Mouse (Mus musculus): ENCODE measurements around the gene Fzd2.

Fzd2 gene

DNA sequence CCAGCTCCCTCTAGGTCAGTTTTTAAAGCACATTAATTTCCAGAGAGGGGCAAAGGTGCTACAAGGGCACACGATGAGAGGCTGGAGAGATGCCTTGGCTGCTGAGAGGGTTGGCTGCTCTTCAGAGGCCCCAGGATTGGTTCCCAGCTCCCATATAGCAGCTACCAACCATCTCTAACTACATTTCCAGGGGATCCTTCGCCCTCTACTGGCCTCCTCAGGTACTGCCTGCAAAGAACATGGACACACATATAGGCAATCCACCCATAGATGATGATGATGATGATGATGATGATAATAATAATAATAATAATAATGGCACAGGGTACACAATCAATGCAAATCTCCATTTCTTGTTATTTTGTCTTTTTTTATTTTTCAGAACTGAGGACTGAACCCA is 15.3 kb downstream of the Fzd2 start:
- DNase-seq (ENCODE audit: low spot score in 2 of 2), result no peak

DNA sequence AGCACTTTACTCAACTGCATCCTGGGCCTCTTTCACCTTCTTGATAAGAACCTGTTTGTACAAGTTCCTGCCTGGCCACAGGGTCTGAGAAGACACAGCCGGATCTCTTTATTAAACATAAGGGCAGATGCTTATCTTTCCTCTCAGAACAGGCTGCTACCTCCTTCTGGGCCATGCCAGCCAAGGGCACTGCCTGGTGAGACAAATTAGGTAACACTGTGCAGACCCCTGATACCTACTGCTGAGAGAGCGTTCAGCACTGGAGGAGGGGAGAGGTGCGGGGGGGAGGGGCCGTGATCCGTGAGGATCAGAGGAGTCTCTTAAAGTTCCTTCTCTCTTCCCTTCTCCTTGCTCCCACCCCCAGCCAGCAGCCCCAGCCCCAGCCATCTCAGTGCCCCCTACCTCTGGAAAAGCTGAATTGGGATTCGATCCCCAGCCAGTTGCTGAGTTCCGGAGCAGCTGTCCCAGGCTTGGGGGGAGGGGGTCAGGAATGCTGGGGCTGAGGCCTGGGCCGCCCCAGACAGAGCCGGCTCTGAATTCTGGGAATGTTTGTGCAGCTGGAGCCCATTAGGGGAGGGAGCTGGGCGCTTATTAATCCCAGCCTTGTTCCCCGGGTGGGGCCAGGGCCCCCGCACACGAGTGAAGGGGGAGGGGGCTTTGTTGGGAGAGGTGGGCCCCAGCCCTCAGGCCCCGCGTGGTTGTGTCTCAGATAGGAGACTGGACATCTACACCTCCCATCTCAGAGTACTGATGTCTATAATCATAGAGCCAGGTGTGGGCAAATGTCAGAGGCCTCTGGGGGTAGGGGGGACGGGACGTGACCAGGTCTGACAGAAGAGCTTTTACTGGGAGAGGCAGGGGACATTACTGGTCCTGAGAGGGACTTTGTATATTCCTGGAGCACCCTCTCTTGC is 19.9 kb downstream of the Fzd2 start:
- DNase-seq (ENCODE audit: low spot score in 2 of 2), result no peak

DNA sequence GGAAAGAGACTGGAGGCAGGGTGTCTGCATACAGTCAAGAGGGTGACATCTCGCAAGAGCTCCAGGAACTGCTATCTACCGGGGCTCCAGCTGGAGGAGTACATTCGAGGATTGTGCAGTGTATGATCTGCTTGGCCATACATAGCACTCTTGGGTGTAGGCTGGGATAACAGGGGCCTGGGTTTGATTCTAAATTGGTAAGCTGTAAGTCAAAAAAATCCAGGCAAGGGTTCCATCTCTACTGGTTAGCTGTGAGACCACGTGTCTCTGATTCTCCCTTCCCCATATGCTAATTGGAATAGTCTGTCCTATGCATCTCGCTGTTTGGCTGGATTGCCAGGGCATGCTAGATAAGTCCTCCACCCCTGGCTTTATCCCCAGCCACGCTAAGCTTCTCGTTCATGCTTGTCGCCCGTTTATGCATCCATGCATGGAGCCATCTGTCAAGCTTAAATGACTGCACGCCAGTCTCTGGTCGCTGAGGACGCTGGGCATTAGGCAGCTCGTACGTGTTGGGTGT is 20.8 kb downstream of the Fzd2 start:
- no peak for DNase-seq (ENCODE audit: low spot score in 2 of 2)

DNA sequence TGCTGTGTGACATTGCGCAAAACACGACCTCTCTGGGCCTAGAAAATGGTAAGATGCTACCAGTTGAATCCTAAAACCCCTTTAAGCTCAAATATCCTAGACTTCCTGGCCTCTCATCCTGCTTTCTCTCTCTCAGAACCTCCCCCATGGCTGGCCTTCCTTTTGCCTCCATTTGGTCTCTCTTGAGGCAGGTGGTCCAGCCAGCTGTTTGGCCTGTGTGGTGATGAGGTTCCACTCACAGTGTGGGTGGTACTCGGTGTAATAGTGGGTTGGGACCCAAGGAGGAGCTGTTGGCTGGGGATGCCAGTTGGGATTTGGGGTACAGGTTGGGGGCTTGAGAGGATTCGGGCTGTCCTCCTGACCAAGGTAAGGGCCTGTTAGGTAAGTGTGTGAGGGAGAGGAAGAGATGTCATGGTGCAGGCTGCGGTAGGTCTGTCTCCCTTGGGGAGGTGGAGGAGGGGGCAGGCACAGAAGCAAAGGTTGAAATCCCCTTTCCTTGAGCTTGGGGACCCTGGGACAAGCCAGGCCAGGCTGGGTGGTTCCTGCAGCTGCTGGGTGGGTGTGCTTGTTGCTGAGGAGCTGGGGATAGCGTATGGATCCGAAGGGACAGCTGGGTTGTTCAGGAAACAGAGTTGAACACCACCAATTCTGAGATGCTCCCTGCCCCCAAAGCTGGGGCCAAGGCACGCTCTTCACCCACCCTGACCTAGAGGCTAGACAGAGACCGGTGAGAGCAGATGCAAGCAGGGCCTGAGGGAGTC is 23.2 kb downstream of the Fzd2 start:
- no peak for DNase-seq (ENCODE audit: low spot score in 2 of 2)

DNA sequence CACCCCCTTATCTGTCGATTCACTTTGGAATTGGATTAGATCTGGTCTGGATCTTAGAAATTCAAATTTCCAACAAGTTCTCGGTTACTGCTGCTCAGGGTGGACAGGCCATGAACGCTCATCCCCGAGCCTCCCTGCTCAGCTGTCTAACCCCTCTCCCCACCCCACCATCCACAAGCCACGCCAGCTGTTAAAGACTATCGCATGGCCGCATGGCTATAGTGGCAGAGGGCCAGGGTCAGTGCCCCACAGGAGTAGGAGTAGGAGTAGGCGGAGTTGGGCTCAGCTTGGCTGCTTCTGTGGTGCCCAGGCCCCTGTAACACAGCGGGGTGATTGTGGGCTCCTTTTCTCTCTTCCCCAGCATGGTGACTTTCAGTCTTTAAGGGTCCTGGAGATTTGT is 24.3 kb downstream of the Fzd2 start:
- no peak for DNase-seq (ENCODE audit: low spot score in 2 of 2)

DNA sequence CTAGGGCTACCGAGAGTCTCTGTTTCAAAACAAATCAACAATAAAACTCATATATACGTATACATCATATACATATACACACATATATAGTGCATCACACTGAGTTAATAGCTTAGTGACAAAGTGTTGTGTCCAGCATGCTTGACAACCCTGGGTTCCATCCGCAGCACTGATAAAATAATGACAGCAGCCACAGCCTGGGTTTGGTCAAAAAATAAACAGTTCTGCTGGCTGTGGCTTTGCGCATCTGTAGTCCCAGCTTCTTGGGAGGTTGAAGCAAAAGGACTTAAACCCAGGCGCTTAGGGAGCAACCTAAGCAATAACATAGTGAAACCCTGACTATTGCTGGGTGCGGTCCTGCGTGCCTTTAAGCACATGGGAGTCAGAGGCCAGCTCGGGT is 25.2 kb downstream of the Fzd2 start:
- DNase-seq (ENCODE audit: low spot score in 2 of 2), result no peak

DNA sequence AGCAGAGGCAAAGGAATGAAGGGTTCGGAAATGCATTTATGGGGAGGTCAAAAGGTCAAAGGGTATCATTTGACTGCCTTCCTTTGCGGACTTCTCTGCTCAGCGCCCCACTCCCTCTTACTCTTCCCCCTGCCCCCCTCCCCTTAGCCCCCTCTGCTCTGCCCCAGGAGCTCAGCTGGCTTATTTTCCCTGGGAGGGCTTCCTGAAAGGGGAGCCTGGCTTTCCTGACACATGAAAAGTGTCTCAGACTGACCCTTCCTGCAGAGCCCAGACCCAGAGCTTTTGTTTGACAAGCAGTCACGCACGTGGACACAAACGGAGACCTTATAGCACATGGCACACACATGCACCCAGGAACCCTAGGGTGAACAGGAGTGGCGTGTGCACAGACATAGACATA is 26.5 kb downstream of the Fzd2 start:
- DNase-seq (ENCODE audit: low spot score in 2 of 2), result no peak

DNA sequence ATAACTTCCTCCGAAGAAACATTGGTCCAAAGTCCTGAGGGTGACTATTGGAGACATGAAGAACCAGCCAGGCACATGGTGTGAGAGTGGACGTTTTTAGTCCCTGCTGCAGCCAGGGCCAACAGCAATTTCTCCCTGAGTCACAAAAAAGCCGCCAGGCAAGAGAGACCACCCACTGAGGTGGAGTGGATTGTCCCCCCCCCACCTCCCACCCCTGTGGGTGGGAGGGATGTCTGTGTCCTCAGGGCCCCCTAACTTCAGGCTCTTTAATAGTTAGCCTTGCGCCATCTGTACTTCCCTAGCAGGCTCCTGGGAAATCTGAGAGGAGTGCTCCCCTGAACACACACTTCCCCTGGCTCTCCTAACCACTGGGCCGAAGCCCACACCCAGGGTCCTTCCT is 27.0 kb downstream of the Fzd2 start:
- DNase-seq (ENCODE audit: low spot score in 2 of 2), result no peak

DNA sequence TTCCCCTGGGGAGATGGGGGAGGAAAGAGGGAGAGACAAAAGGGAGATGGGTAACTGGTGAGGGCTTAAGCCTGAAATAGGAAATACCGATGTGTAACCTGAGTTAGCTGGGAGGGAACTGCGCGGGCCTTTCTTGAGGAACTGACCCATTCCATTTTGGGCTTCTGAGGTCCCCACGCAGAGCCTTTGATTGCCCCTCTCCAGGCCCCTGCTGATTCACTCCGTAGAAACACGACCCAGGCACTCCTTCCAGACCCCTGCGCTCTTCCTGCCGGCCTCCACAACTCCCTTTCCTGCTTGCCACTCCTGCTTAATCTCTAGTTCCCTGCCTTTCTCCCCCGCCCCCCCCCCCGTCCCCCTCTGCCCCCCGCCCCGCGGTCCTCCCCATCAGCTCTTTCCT is 28.5 kb downstream of the Fzd2 start:
- DNase-seq (ENCODE audit: low spot score in 2 of 2), result no peak

DNA sequence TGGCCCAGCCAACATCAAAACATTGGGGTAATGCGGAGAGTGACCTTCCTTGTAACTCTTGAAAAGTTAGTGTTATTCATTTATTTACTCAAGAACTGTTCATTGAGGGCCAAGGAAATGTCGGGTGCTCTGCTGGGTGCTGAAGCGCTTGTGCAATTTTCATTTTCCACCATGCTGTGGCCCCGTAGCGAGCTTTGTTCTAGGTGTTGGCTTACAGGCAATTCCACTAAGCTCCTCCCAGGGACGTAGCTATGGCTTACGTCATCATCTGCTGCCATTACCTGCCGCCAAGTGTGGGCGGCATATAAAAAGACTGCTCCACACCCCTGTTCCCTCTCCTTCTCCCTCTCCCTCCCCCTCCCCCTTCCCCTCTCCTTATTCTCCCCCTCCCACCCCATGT is 29.2 kb downstream of the Fzd2 start:
- DNase-seq (ENCODE audit: low spot score in 2 of 2), result no peak

DNA sequence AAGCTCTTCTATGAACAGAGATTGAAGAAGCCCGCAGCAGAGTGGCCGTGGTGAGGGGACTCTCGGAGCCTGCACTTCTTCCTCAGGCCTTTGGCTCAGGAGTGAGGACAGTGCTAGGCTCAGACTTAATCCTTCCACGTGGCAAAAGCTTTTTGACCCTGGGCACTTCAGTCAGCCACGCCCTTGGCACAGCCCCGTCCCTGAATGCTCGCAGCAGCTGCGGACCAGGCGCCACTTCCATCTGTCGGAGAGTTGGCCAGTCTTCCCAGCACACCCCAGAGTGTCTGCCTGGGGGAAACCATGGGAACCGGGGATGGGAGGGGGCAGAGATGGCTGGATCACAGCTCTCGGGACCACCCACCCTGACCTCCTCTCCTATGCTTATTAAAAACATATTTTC is 32.7 kb downstream of the Fzd2 start:
- DNase-seq (ENCODE audit: low spot score in 2 of 2), result no peak

DNA sequence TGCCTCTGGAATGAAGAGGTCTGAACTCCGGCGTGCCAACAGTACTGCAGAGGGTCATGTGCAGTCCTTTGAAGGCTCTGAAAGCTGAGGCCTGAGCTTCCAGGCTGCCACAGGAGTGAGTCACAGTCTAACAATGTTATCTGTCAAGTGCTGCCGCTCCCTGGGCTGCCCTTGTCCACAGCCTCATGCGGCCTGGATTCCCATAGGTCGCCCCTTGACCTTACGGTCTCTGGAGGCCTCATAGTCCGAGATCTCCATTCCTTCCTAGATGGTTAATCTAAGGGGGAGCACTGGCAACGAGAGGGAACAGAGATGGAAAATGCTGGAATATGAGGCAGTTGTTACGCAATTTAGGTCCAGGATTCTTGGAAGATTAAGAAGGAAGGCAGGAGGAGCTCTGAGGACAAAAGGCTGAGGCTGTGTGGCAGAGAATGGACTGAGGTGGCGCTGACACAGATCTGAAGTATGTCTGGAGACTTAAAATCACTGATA is 39.7 kb downstream of the Fzd2 start:
- DNase-seq (ENCODE audit: low spot score in 2 of 2), result no peak

DNA sequence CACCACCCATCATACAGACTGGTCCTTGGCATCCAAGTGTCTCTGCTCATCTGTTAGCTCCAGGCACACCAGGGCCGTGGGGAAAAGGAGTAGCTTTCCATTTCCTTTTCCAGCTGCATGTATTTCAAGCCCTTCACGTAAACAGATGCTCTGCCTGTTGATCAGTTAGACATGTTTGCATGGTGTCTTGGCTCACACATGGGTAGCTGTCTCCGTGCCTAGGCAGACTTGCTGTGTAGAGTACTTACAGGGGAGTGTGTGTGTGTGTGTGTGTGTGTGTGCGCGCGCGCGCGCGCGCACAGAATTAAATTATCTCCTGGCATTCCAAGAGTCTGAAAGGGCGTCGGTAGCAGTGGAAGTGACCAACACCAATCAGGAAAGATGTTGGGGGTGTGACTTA is 42.0 kb downstream of the Fzd2 start:
- no peak for DNase-seq (ENCODE audit: low spot score in 2 of 2)

DNA sequence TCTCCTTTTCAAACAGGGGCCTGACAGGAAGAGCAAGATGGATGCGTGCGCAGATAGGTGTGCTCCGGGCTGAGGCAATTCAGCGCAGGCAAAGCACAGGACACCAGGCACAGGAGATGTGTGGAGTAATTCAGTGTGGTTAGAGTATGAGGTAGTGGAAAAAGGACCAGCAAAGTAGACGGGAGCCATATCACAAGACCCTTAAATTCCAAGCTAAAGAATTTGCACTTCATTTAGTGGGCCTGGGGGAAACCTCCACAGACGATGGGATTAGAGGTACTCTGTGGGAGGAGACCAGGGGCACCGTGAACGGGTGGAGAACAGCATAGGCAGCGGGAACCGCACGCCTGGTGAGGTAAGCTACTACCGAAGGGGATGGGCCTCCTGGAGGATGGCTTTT is 43.7 kb downstream of the Fzd2 start:
- no peak for DNase-seq (ENCODE audit: low spot score in 2 of 2)

DNA sequence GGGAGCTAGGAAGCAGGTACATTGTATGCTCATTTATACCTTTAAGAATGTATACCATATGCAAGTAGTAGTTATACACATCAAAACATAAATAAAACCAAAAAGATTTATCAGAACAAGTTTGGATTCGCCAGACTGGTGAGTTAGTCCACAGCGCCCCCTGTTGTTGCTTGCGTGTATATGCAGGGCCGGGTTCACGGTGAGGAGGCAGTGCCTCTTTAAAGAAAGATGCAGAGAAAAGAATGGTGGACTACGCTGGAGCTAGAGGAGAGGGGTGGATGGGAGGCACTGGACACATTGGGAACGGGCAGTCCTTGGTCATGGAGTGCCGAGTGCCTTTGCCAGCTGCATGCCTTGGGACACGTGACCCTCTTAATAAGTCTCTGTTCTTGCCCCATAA is 47.2 kb downstream of the Fzd2 start:
- DNase-seq (ENCODE audit: low spot score in 2 of 2), result peak; percentile 40 to 66

DNA sequence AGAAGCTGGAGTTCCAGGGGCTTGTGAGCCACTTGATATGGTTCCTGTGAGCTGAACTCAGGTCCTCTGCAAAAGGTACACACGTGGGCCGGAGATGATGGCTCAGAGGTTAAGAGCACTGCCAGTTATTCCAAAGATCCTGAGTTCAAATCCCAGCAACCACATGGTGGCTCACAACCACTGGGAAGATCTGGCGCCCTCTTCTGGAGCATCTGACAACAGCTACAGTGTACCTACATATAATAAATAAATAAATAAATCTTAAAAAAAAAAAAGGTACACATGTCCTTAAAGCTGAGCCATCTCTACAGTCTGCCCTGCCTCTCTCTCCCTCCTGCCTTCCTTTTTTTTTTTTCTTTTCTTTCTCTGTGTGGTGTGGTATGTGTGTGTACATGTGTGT is 48.6 kb downstream of the Fzd2 start:
- no peak for DNase-seq (ENCODE audit: low spot score in 2 of 2)

DNA sequence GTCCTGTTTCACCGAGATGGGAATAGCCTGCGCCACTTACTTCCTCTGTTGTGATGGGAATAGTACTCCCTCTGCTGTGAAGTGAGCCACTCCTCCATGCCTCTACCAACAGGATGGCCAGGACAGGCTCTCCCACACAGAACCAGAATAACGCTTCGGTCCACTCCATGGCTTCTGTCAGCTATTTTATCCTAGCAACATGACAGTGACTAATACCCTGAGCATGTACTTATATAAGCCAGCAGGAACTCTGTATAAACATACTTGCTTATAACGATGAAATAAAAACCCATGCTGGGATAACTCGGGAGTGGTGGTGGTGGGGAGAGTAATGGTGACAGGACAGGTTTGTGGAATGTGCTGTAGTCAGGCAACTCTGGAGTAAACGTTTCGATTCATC is 51.7 kb downstream of the Fzd2 start:
- DNase-seq (ENCODE audit: low spot score in 2 of 2), result no peak

DNA sequence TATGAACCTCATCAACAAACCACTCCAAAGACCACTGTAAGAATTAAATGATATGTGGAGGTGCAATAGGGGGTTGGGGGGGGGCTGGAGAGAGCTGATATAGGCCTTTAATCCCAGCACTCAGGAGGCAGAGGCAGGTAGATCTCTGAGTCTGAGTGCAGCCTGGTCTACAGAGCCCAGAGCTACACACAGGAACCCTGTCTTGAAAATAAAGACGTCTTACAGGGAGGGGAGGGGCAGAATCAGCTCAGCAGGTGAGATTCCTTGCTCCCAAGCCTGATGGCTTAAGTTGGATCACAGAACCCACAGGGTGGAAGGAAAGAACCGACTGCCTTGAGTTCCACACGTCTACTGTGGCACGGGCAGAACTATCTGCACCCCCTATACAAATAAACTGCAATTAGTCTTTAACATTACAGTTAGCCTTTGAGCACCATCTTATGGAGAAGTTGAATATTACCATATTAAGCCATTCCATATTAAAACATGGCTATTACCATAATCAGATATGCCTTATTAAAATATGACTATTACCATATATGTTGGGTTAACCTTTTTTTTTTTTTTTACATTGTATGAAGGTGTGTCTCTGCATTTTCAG is 52.2 kb downstream of the Fzd2 start:
- DNase-seq (ENCODE audit: low spot score in 2 of 2), result no peak

DNA sequence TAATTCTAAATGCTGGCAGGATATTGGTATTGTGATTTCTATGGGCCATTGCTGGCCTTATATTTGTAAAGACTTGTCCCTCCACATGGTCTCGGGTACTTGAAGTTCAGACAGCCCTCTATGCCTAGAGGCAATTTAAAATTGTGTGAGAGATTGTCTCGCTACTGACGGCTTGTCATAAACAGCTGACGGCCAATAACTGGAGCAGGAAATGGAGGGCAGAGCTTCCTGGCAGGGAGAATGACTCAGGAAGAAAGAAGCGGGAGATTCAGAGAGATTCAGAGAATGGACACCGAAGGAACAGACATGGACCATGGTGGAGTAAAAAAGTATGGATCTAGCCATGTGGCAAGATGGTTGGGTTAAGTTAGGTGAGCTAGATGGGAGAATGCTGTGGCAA is 52.7 kb downstream of the Fzd2 start:
- no peak for DNase-seq (ENCODE audit: low spot score in 2 of 2)
